Mouse (Mus musculus): ENCODE data around the gene Gm29427.

Gm29427 gene

DNA sequence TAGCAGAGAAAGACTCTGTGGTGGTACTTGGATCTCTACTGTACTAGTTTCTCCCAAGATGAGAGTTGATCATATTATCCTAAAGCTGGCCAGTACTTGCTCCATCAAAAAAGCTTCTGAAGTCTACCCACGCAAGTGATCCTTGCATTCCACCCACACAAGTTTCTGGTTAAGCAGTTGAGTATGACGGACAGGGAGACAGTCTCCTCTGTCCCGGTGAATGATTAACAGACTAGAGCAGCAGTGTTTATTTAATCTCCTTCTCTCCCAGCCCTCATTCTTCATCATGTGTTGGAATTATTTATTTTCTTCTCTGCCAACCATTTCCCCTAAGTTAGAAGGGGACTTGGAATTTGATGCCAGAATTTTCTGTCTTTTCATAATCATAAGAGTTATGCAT, 54.1 kb downstream of the Gm29427 start, which contains the start of gene C4bp:
Gene C4bp (minus strand): TSS at position 179 of the 400 bp plus-strand sequence.
- in situ Hi-C loops (cut with MboI, MseI): loop anchor here in 1 of 2 experiments (10.0 kb wide), 1 partner anchor 767 kb away; no protein-coding TSS in a partner anchor

DNA sequence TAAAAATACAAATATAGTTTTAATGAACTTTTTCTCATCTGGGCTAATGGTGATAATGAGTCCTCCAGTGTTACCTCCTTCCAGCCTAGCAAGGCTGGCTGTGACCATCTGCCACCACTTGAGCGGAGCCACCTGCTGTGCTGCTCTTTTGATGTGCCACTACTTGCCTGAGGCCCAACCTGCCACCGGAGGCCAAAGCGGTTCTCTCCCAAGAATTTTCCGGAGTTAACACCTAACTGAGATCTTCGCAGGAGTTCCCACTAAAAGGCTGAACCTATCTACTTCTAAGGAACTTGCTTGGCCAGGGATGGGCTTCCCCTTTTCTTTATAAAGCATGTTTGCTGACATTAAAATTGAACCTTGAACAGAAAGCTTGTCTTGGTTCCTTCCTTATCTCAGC, 56.0 kb downstream of the Gm29427 start:
- in situ Hi-C loops (cut with MboI, MseI): loop anchor here in 1 of 2 experiments (10.0 kb wide), 1 partner anchor 765 kb away; no protein-coding TSS in a partner anchor

DNA sequence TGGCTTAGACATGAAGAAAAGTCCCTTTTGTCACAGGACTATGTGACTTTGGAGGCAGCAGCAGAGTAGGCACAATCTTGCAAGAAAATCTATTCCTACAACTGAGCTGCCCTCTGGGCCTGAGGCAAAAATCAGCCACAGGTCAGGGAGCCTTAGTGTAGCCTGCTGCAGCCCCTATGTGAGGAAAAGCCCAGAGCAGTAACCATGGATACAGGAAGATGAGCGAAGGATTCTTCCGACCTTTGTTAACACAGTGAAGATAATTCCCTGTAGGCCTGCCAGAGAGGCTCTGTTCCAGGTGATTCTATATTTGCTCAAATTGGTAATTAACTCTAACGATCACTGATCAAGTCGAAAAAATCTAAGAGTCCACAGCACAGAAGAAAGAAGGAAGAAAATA, 71.5 kb downstream of the Gm29427 start:
- in situ Hi-C loops (cut with MboI, MseI): no loop called here

DNA sequence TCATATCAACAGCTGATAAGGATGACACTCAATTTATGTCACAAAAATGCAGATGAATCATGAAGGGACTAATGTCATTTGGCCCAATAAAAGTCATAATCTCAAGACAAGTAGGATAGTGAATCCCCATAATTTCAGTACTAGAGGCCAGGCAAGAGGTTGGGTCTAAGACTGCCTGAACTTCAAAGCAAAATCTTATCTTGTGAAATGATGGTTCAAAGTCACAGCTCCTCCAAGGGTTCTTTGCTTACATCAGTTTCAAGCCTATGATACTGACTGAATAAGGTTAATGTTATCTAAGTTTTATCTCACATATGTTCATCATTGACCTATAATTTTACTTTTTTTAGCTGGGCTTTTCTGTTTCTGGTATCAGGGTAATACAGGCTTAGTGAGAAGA, 74.6 kb downstream of the Gm29427 start:
- in situ Hi-C loops (cut with MboI, MseI): no loop called here

DNA sequence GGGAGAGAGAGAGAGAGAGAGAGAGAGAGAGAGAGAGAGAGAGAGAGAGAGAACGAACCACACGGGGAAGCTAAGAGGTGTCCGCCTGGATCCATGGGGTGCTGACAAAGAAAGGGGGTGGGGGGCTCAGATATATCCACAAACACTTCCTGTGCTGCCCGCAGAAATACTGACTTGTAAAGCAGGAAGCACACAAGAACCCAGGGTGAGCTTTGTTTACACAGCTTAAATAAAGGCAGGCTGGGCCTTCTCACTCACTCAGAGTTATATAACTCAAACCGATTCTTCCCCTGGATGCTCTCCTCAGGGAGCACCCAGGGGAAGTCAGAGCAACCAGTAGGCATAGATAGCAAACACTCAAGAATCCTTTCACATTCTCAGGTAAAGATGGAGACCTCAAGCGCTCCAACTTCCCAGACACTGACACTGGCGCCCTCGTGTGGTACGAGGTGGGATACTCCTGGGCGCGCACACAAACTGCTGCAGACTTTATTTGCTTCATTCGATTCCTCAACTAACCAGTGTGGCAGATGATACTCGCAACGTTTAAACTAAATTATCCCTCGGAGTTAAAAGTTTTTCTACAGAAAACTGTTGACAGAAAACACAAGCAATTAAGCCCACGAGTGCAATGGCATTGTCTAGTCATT, 81.7 kb downstream of the Gm29427 start:
- in situ Hi-C loops (cut with MboI, MseI): loop anchor here (5.0 kb wide), 2 partner anchors 57 to 87 kb away; no protein-coding TSS in a partner anchor

DNA sequence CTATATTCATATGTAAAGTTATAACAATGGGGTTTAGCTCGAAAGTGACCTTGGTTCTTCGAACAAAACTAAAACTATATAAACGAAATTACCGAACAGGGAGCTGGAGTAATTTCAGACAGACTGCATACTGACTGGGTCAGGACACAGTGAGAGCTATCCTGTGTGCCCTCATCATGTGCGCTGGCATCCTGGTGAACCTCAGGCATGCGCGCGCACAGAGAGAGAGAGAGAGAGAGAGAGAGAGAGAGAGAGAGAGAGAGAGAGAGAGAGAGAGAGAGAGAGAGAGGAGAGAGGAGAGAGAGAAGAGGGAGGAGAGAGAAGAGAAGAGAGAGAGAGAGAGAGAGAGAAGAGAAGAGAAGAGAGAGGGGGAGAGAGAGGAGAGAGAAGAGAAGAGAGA, 82.3 kb downstream of the Gm29427 start:
- in situ Hi-C loops (cut with MboI, MseI): loop anchor here (5.0 kb wide), 2 partner anchors 56 to 86 kb away; no protein-coding TSS in a partner anchor

DNA sequence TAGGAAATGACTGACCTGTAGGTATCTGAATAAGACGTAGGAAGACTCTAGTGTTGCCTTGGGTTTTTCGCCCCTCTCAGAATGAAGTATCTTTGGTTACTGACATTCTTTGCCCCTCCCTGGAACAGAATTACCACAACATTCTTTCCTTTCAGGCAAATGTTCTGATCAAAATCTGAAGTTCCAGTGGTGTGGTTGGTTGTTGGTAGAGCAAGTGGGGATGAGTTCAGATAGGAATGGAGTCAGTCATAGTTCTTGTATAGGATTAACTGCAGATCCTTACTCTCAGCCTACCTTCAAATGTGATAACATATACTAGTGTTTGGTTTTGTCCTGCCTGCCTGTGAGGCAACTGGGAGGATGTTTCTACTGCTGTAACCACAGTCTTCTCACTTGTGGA, 86.1 kb downstream of the Gm29427 start, which contains the start of gene Zp3r:
Gene Zp3r (minus strand): TSS at position 101 of the 400 bp plus-strand sequence.
- in situ Hi-C loops (cut with MboI, MseI): no loop called here
